Mouse (Mus musculus) adrenal gland, adult (tissue): Measurements from ENCODE around the gene Cd2bp2.

Experiments used
- DNase-seq, 2 experiments: peaks; one replicate each; pipeline ENCODE4 v3.0.0; 2022 to 2023; ENCODE audit warnings: low spot score in 1 of 2; ENCODE audit not compliant: inconsistent age in 2 of 2

Gene Cd2bp2

GRCm38 (mm10) chr7:127217901-127218642 lies 22.2 kb upstream of the Cd2bp2 start:
- peak in 1 of 2 experiments; percentile 20 for DNase-seq

DNA sequence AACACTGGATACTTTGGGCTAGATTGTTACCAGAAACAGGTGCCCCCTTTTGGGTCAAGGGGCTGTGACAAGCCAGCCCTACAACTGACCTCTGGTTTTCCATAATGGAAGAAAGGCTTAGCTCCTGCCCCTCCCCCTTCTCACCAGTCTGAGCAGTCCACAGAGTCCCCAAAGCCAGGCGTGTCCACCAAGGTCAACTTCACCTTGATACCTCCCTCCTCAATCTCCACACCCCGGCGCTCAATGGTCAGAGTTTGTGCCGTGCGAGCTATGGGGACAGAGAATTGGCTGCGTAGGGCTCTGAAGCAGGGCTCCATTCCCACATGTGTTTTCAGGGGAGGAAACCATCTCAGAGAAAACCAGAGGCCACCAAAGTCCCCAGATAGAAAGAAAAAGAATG lies 21.6 kb upstream of the Cd2bp2 start:
- DNase-seq = no peak

DNA sequence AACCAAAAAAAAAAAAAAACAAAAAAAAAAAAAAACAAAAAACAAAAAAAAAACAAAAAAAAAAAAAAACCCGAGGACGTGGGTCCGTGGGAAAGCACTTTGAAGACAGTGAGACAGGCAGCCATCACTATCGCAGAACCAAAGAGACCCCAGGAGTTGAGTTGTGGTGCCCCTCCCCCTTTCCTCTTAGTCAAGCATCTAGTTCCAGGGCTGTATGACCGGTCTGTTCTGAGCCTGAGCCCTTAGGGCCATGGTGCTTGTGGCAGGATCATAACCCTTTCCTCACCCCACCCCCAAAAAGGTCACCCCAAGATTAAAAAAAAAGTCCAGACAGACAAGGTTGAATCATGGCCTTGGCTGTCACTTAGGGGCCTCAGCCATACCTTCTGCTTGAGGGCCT lies 20.5 kb upstream of the Cd2bp2 start:
- no peak for DNase-seq

- peak; percentile 60 to 89 for DNase-seq
Measured at GRCm38 (mm10) chr7:127214981-127215871, 19.4 kb upstream of the Cd2bp2 start.

DNA sequence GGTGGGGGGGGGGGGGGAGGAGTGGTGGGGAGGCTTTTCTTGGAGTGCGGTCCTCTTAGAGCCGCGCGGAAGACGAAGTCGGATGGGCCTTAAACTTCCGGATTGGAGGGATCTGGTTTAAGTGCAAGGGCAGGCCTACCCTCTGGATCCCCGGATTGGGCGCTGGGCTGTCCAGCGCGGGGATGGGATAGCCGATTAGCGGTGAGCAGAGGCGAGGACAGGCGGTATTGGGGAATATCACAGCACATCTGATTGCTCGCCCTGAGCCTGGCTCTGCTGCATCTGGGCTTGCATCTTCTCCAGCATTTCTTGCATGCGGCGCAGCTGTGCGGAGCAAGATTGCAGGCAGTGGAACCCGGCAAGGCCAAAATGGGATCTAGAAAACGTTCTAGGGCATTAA lies 18.7 kb upstream of the Cd2bp2 start:
- peak in 1 of 2 experiments; percentile 47 for DNase-seq

DNA sequence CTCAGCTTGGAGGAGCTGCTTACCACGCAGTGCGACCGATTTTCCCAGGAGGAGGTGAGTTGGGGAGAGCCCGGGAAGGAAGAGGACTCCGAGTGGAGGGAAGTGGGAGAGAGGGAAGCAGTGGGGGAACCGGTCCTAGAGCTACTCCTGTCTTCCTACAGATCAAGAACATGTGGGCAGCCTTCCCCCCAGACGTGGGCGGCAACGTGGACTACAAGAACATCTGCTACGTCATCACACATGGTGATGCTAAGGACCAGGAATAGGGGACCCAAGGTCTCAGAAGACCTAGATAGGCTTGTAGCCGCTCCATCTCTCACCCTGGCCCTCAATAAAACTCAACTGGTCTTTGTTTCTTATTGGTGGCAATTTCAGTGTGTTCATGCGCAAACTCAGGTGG lies 18.1 kb upstream of the Cd2bp2 start:
- no peak for DNase-seq

DNA sequence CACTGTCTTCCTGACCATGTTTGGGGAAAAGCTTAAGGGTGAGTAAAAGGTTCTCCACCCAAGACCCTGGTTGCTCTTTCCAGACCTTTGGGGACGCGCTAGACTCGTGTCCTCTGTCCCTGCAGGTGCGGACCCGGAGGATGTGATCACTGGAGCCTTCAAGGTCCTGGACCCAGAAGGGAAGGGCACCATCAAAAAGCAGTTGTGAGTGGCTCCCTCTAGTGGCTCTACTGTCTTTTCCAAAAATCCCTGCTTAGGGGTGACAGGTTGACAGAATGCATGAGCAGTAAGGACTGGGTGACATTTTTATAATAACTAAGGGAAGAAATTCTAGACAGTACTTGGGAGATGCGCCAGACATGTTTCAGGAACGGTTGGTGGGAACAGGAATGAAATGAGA lies 17.6 kb upstream of the Cd2bp2 start:
- peak in 1 of 2 experiments; percentile 81 for DNase-seq

GRCm38 (mm10) chr7:127212432-127213250 lies 16.8 kb upstream of the Cd2bp2 start:
- no peak for DNase-seq

- DNase-seq = peak in 1 of 2 experiments; percentile 24
Measured at GRCm38 (mm10) chr7:127211014-127211745, 15.3 kb upstream of the Cd2bp2 start.

- DNase-seq = no peak
Measured at GRCm38 (mm10) chr7:127210266-127210665, 14.4 kb upstream of the Cd2bp2 start.

- no peak for DNase-seq
Measured at GRCm38 (mm10) chr7:127209851-127210250, 14.0 kb upstream of the Cd2bp2 start.

- peak; percentile 95 to 97 for DNase-seq
Measured at GRCm38 (mm10) chr7:127208553-127209438, 12.9 kb upstream of the Cd2bp2 start, which contains the start of gene Mylpf. Gene Mylpf (plus strand): TSS chr7:127208890.

DNA sequence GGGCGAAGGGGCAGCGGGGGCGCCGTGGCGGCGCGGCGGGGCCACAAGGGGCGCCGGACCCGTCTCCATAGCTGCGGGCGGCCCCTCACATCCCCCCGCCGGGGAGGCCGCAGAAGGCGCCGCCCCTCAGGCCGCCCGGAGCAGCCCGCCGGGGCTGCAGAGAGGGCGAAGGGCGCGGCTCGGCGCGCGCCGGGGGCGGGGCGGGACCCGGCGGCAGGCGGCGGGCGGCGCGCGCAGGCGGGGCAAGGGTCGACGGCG lies 12.4 kb upstream of the Cd2bp2 start, which contains the start of gene Tbc1d10b:
Tbc1d10b (minus strand) TSS at position 174 of the 258 bp plus-strand sequence.
- no peak for DNase-seq

DNA sequence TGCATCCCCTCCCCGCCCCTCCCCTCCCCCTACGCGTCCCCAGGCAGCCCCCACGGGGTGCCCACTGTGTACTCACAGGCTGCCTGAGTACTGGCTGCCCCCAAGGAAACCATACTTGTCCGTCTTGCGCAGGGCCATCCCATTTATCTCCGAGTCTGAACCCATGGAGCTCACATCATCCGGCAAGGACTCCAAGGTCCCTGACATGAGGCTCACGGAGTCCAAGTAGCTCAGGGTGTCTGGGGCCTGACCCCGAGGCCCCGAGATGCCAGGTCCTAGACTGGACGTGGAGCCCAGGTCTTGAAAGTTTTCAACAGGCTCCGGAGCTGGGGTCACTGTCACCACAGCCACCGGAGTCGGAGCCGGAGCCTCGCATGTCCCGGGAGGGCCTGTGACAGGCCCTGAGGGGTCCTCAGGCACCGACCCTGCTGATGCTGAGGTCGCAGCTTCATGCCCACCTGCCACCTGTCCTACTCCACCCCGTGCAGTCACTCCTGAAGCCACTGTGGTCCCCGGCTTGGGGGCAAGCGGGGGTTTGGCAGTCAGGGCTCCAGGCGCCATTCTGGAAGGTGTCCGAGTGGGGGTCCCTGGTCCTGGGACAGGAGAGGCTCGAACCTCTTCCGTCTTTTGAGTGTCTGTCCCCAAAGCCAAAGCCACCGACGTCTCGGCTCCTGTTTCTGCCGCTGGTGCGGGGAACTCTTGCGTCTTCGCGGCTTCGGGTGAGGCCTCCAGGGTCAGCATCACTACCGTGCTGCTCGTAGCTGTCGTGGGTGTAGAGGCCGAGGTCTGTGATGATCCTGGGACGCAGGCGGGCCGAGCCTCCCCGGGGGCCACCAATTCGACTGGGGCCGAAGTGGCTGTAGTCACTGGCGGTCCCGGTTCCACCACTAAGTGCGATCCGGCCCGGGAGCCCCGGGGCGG lies 11.8 kb upstream of the Cd2bp2 start:
- peak; percentile 50 to 72 for DNase-seq

- peak in 1 of 2 experiments; percentile 53 for DNase-seq
Measured at GRCm38 (mm10) chr7:127206606-127207005, 10.8 kb upstream of the Cd2bp2 start.

DNA sequence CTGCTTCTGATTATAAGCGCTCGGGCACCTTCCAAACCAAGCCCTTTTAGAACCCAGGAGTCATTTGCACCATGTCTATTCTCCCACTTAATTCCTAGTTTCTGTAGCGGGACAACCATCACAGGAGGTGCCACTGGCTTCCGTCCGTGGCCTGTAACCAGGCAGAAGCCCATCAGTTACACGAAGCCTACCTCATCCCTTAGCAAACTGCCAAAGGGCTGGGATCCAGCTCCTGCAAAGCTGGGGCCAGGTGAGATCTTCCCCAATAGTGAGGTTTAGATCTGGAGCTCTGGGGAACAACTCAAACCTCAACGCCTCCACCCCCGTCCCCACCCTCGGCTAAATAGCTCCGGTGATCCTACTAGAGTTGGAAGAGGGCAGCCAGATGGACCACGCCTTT lies 634 bp upstream of the Cd2bp2 start:
- DNase-seq = no peak

GRCm38 (mm10) chr7:127194633-127195029 lies 1.2 kb downstream of the Cd2bp2 start:
- no peak for DNase-seq

- DNase-seq = no peak
Measured at GRCm38 (mm10) chr7:127194011-127194632, 1.7 kb downstream of the Cd2bp2 start.
